Mouse (Mus musculus) MEL (cell line): ENCODE measurements around the gene Eif4g1. TPM values are rescaled to one million over a fixed set of nuclear protein-coding genes. Genes with fewer than 3 reads are reported as not detected.

ENCODE experiments used
- DNase-seq: peaks from one replicate; pipeline ENCODE4 v3.0.0; 2011; ENCODE audit warnings: low read depth, low spot score
- H3K27ac ChIP-seq: 2 replicates; pipeline ENCODE4 v1.5.1; 2012; ENCODE audit warnings: low read depth, mild to moderate bottlenecking, control low read depth, low read length, moderate library complexity; ENCODE audit not compliant: control insufficient read depth
- H3K27me3 ChIP-seq, 2 experiments: fragments of 150-350 bp in 1 of 2; sonication (generic) in 1 of 2; 2 replicates each; pipeline ENCODE4 v1.6.1; 2012; ENCODE audit warnings: low read length in 2 of 2, mild to moderate bottlenecking in 2 of 2, improper control_type of control experiment in 1 of 2, moderate library complexity in 1 of 2; ENCODE audit not compliant: insufficient read depth in 2 of 2, control insufficient read depth in 1 of 2
- H3K36me3 ChIP-seq, 2 experiments: 2 replicates each; pipeline ENCODE4 v1.6.1; 2012 to 2014; ENCODE audit warnings: low read length in 2 of 2, improper control_type of control experiment in 1 of 2, inconsistent platforms in 1 of 2, mild to moderate bottlenecking in 1 of 2; ENCODE audit not compliant: insufficient read depth in 2 of 2, control insufficient read depth in 1 of 2
- H3K4me1 ChIP-seq, 2 experiments: fragments of 150-350 bp in 1 of 2; sonication (generic) in 1 of 2; 2 replicates each; pipeline ENCODE4 v1.6.1; 2012; ENCODE audit warnings: low read length in 2 of 2, improper control_type of control experiment in 1 of 2, mild to moderate bottlenecking in 1 of 2; ENCODE audit not compliant: insufficient read depth in 2 of 2, control insufficient read depth in 1 of 2
- H3K4me3 ChIP-seq, 2 experiments: fragments of 150-350 bp in 1 of 2; sonication (generic) in 1 of 2; 2 replicates each; pipeline ENCODE4 v1.5.1; 2012; ENCODE audit warnings: low read depth in 2 of 2, low read length in 2 of 2, mild to moderate bottlenecking in 2 of 2, moderate library complexity in 2 of 2, control low read depth in 1 of 2, improper control_type of control experiment in 1 of 2; ENCODE audit not compliant: control insufficient read depth in 1 of 2, insufficient read depth in 1 of 2
- H3K79me2 ChIP-seq: 2 replicates; pipeline ENCODE4 v1.6.1; 2012; ENCODE audit warnings: mild to moderate bottlenecking, low read length, moderate library complexity; ENCODE audit not compliant: control insufficient read depth, poor library complexity, insufficient read depth
- H3K9ac ChIP-seq: 2 replicates; pipeline ENCODE4 v1.6.1; 2012; ENCODE audit warnings: low read depth, mild to moderate bottlenecking, control low read depth, low read length, moderate library complexity; ENCODE audit not compliant: control insufficient read depth, poor library complexity, severe bottlenecking
- H3K9me3 ChIP-seq: fragments of 150-350 bp; sonication (generic); replicated peaks from 2 replicates; pipeline ENCODE4 v1.6.1; 2012; ENCODE audit warnings: mild to moderate bottlenecking, low read length, improper control_type of control experiment, moderate library complexity; ENCODE audit not compliant: insufficient read depth
- BHLHE40 ChIP-seq: IDR thresholded peaks from 2 replicates; pipeline ENCODE4 v1.6.1; 2012; ENCODE audit warnings: low read depth, mild to moderate bottlenecking, inconsistent platforms, low read length, improper control_type of control experiment, borderline replicate concordance
- CHD1 ChIP-seq: IDR thresholded peaks from 2 replicates; pipeline ENCODE4 v1.6.1; 2012; ENCODE audit warnings: low read depth, mild to moderate bottlenecking, inconsistent platforms, low read length, improper control_type of control experiment
- CHD2 ChIP-seq: IDR thresholded peaks from 2 replicates; pipeline ENCODE4 v1.6.1; 2011; ENCODE audit warnings: low read length, improper control_type of control experiment
- E2F4 ChIP-seq: IDR thresholded peaks from 2 replicates; pipeline ENCODE4 v1.6.1; 2011; ENCODE audit warnings: low read depth, low read length, improper control_type of control experiment, borderline replicate concordance
- GABPA ChIP-seq: IDR thresholded peaks from 2 replicates; pipeline ENCODE4 v1.6.1; 2012; ENCODE audit warnings: low read depth, mild to moderate bottlenecking, inconsistent platforms, low read length, improper control_type of control experiment, moderate library complexity
- GATA1 ChIP-seq: IDR thresholded peaks from 2 replicates; pipeline ENCODE4 v1.6.1; 2011; ENCODE audit warnings: low read depth, low read length, improper control_type of control experiment
- JUND ChIP-seq: IDR thresholded peaks from 2 replicates; pipeline ENCODE4 v1.6.1; 2011; ENCODE audit warnings: low read depth, mild to moderate bottlenecking, improper control_type of control experiment, low read length
- KAT2A ChIP-seq: conservative IDR thresholded peaks from 2 replicates; pipeline ENCODE4 v1.6.1; 2012; ENCODE audit warnings: low read depth, low read length, improper control_type of control experiment, inconsistent platforms
- MAZ ChIP-seq: IDR thresholded peaks from 2 replicates; pipeline ENCODE4 v1.6.1; 2012; ENCODE audit warnings: low read depth, mild to moderate bottlenecking, inconsistent platforms, low read length, improper control_type of control experiment
- MEF2A ChIP-seq: IDR thresholded peaks from 2 replicates; pipeline ENCODE4 v1.6.1; 2014; ENCODE audit warnings: low read depth, mild to moderate bottlenecking, inconsistent platforms, low read length, improper control_type of control experiment; ENCODE audit not compliant: poor library complexity, insufficient replicate concordance, severe bottlenecking; ENCODE audit errors: extremely low read depth
- MYC ChIP-seq: IDR thresholded peaks from 2 replicates; pipeline ENCODE4 v1.6.1; 2011; ENCODE audit warnings: low read depth, mild to moderate bottlenecking, low read length, improper control_type of control experiment, moderate library complexity
- NELFE ChIP-seq: IDR thresholded peaks from 2 replicates; pipeline ENCODE4 v1.6.1; 2011; ENCODE audit warnings: low read depth, low read length, improper control_type of control experiment
- NRF1 ChIP-seq: IDR thresholded peaks from 2 replicates; pipeline ENCODE4 v1.6.1; 2014; ENCODE audit warnings: low read depth, mild to moderate bottlenecking, inconsistent platforms, low read length, improper control_type of control experiment, moderate library complexity; ENCODE audit not compliant: poor library complexity, insufficient read depth, severe bottlenecking
- POLR2A ChIP-seq, 2 experiments: IDR thresholded peaks; 2 replicates each; pipeline ENCODE4 v1.6.1; 2011 to 2012; ENCODE audit warnings: low read length in 2 of 2, mild to moderate bottlenecking in 2 of 2, control low read depth in 1 of 2, improper control_type of control experiment in 1 of 2, low read depth in 1 of 2, moderate library complexity in 1 of 2; ENCODE audit not compliant: control insufficient read depth in 1 of 2, insufficient read depth in 1 of 2, poor library complexity in 1 of 2
- POLR2AphosphoS2 ChIP-seq: IDR thresholded peaks from 2 replicates; pipeline ENCODE4 v1.6.1; 2011; ENCODE audit warnings: low read length, improper control_type of control experiment
- POLR2AphosphoS5 ChIP-seq: IDR thresholded peaks from 2 replicates; pipeline ENCODE4 v1.6.1; 2012; ENCODE audit warnings: low read depth, borderline replicate concordance, mild to moderate bottlenecking, inconsistent platforms, low read length, moderate library complexity, mixed read lengths
- RAD21 ChIP-seq: IDR thresholded peaks from 2 replicates; pipeline ENCODE4 v1.6.1; 2011; ENCODE audit warnings: mild to moderate bottlenecking, low read depth, low read length, improper control_type of control experiment
- RCOR1 ChIP-seq: IDR thresholded peaks from 2 replicates; pipeline ENCODE4 v1.6.1; 2012; ENCODE audit warnings: low read depth, mild to moderate bottlenecking, inconsistent platforms, low read length, improper control_type of control experiment
- SMC3 ChIP-seq: IDR thresholded peaks from 2 replicates; pipeline ENCODE4 v1.6.1; 2011; ENCODE audit warnings: low read depth, low read length, improper control_type of control experiment
- TAL1 ChIP-seq: IDR thresholded peaks from 2 replicates; pipeline ENCODE4 v1.6.1; 2012; ENCODE audit warnings: mild to moderate bottlenecking, inconsistent platforms, low read length, moderate library complexity, mixed read lengths
- TBP ChIP-seq: IDR thresholded peaks from 2 replicates; pipeline ENCODE4 v1.8.0; 2011; ENCODE audit warnings: low read depth, low read length, improper control_type of control experiment
- TCF12 ChIP-seq: IDR thresholded peaks from 2 replicates; pipeline ENCODE4 v1.6.1; 2014; ENCODE audit warnings: low read depth, mild to moderate bottlenecking, inconsistent platforms, low read length, improper control_type of control experiment, moderate library complexity
- USF2 ChIP-seq, 2 experiments: IDR thresholded peaks; 2 replicates each; pipeline ENCODE4 v1.6.1; 2011 to 2012; ENCODE audit warnings: improper control_type of control experiment in 2 of 2, low read length in 2 of 2, borderline replicate concordance in 1 of 2, inconsistent platforms in 1 of 2, low read depth in 1 of 2, mild to moderate bottlenecking in 1 of 2; ENCODE audit not compliant: insufficient read depth in 1 of 2
- ZKSCAN1 ChIP-seq: IDR thresholded peaks from 2 replicates; pipeline ENCODE4 v1.6.1; 2012; ENCODE audit warnings: low read depth, mild to moderate bottlenecking, inconsistent platforms, low read length, improper control_type of control experiment, moderate library complexity
- ZNF384 ChIP-seq: IDR thresholded peaks from 2 replicates; pipeline ENCODE4 v1.6.1; 2012; ENCODE audit warnings: low read depth, mild to moderate bottlenecking, inconsistent platforms, low read length, improper control_type of control experiment
- polyA plus RNA-seq, 2 experiments: library from polyadenylated mRNA; stranded (reverse) in 1 of 2; unstranded in 1 of 2; fragments of >175 nt in 1 of 2; fragments of >200 nt in 1 of 2; gene quantifications; 2 replicates each; pipeline versions ENCODE4 v1.2.1 to v1.2.4; 2012; ENCODE audit warnings: low replicate concordance in 2 of 2, low read depth in 1 of 2; ENCODE audit not compliant: insufficient read length in 2 of 2, insufficient read depth in 1 of 2, missing spikeins in 1 of 2
- total RNA-seq: library from RNA; depleted of rRNA; stranded (reverse); fragments of 300-350 nt; gene quantifications from 2 replicates; pipeline ENCODE4 v1.2.3, GENCODE M21; 2012

Gene Eif4g1
- total and polyA plus RNA-seq, 3 experiments: 327 to 436 (median 409) TPM

DNA sequence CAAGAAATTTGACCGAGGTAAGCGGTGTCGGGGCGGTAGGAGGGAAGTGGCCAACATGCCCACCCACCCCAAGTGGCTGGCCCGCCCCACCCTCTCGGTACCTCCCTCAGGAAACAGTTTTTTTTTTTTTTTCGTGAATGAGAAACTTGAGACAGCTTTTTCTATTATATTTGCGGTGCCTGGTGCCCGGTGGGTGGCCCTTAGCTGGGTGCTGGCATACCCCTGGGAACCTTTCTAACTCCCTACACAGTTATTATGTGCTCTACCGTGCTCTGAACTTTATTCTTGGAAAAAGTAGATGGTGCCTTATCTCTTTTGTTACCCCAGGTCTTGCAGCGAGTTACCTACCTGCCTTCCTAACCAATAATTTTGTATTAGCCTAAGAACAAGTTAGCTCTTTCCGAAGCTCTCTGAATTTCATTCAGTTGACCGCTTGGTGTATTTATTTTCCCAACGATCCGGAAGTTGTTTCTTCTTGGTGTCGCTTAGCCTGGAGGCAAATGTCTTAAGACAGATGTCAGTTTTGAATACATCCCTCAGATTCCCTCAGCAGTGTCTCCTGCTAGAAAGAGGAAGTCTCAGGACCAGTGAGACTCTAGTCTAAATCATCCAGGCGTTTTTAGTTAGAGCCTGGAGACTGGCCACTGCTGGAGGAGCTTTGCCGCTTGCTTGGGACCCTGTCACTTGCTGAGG, 50.0 kb downstream of the Eif4g1 start:
- DNase-seq: peak; percentile 82
- peaks cover 7% of the 10 kb centered on the region for H3K79me2 ChIP-seq
- H3K9me3 ChIP-seq: no peaks in the 10 kb centered on the region
- H3K27me3 ChIP-seq: no peaks in the 10 kb centered on the region
- TF ChIP-seq MYC (no peak), JUND (no peak), BHLHE40 (no peak), TCF12 (0 out of 2 replicates have a peak, but pooled peaks have one; percentile 5), RAD21 (no peak), RCOR1 (no peak; the same call in none of the 2 replicates), SMC3 (no peak; the same call in 1 of the 2 replicates), ZNF384 (peak; percentile 92), ZKSCAN1 (no peak), E2F4 (no peak), MAZ (no peak), CHD1 (0 out of 2 replicates have a peak, but pooled peaks have one; percentile 55), TBP (peak; percentile 1; the same call in 1 of the 2 replicates), KAT2A (no peak), MEF2A (no peak), NELFE (no peak), GABPA (no peak), USF2 (IDR thresholded peaks at IDR 0.05; ENCODE audit: borderline replicate concordance in 1 of 2, insufficient read depth in 1 of 2, low read depth in 1 of 2, low read length in 2 of 2) (no peak), CHD2 (no peak)
- peak overlapping the region; percentile 89 for H3K9ac ChIP-seq
- H3K36me3 ChIP-seq: peaks cover 0 to 9% of the 10 kb centered on the region in 2 experiments; a peak in 3 of 4 replicates
- peaks cover 0 to 14% of the 10 kb centered on the region in 2 experiments; a peak in 3 of 4 replicates for H3K4me1 ChIP-seq
- peak overlapping the region; percentile 88 for H3K27ac ChIP-seq
- H3K4me3 ChIP-seq: peak overlapping the region; percentile 87 to 89

DNA sequence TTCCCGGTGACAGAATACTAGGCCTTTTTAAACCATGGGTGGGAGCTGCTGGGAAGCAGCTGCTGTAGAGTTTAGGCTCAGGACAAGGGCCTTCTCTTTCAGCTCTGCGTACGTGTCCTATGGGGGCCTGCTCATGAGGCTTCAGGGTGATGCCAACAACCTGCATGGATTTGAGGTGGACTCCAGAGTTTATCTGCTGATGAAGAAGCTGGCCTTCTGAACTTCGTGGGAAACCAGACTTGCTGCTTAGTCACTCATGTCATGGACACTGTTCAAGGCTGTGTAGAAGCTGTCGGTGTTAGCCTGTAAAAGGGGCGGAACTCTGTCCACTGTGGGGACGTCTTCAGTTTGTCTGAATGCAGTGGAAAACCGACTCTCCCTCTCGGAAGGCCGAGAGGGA, 53.7 kb downstream of the Eif4g1 start:
- H3K4me1 ChIP-seq: no peaks in the 10 kb centered on the region; a peak in 1 of 4 replicates
- H3K4me3 ChIP-seq: no peak overlapping the region
- no peak for TF ChIP-seq RCOR1
- TF ChIP-seq POLR2AphosphoS5: no peak
- TF ChIP-seq GABPA: no peak
- no peak for TF ChIP-seq POLR2A (IDR thresholded peaks at IDR 0.05; ENCODE audit: control insufficient read depth in 1 of 2, insufficient read depth in 1 of 2, low read depth in 1 of 2, low read length in 2 of 2, poor library complexity in 1 of 2)
- TF ChIP-seq BHLHE40: no peak
- TF ChIP-seq MAZ: no peak
- no peak for TF ChIP-seq E2F4
- no peak for TF ChIP-seq POLR2AphosphoS2
- no peak for TF ChIP-seq SMC3
- no peak for TF ChIP-seq TCF12
- TF ChIP-seq TAL1: no peak
- TF ChIP-seq MYC: no peak
- no peak for TF ChIP-seq KAT2A
- no peak for TF ChIP-seq GATA1
- no peak for TF ChIP-seq NRF1
- no peak overlapping the region for H3K9ac ChIP-seq
- peaks cover 7% of the 10 kb centered on the region for H3K79me2 ChIP-seq
- H3K36me3 ChIP-seq: peaks cover 0 to 4% of the 10 kb centered on the region in 2 experiments; a peak in 3 of 4 replicates
- DNase-seq: no peak
- no peak overlapping the region for H3K27ac ChIP-seq
- H3K9me3 ChIP-seq: no peaks in the 10 kb centered on the region
- H3K27me3 ChIP-seq: no peaks in the 10 kb centered on the region
